ENCODE assay signal across 7 mouse cellular contexts in the genomic region with DNA sequence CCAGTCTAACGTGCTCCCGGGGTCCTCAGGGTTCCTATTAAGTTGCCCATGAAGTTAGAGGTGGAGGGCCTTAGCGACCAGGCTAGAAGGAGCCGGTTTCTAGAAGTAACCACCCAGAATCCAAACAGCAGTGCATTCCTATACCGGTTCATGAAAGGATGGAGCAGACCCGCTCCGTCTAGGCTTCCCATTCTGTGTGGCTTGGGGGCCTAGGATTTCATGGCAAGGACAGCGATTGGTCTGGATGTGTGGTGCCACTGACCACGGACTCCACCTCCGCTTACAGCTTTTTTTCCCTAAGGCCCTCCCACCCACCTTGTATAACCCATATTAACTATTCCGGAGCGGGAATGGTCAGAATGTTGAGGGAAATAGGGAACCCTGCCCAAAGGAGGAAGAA. TPM values are rescaled to one million over a fixed set of nuclear protein-coding genes. Genes with fewer than 3 reads are reported as not detected.
DNase-seq lines count a peak whose midpoint lies in the region; ATAC-seq lines count a peak whose summit lies in the region.

No protein-coding gene starts in this region.

- H3K9me3 ChIP-seq in hindbrain, embryonic 10.5 days, result no peaks in the 10 kb centered on the region
- no peaks in the 10 kb centered on the region for H3K9me3 ChIP-seq in liver, embryonic 13.5 days (replicated peaks)
- no peaks in the 10 kb centered on the region for H3K9me3 ChIP-seq in neural tube, embryonic 13.5 days

- WGBS in hindbrain, embryonic 10.5 days, result 19% methylated on average over 12 of the region's 12 CpGs
- 46% methylated on average over 12 of the region's 12 CpGs for WGBS in liver, embryonic 13.5 days (ENCODE audit: insufficient replicate concordance)
- WGBS in neural tube, embryonic 13.5 days, result 7% methylated on average over 12 of the region's 12 CpGs

- H3K27me3 ChIP-seq in hindbrain, embryonic 10.5 days (ENCODE audit: insufficient read depth, poor library complexity, severe bottlenecking), result no peaks in the 10 kb centered on the region
- H3K27me3 ChIP-seq in liver, embryonic 13.5 days, result no peaks in the 10 kb centered on the region
- H3K27me3 ChIP-seq in neural tube, embryonic 13.5 days, result no peaks in the 10 kb centered on the region

- H3K4me3 ChIP-seq in hindbrain, embryonic 10.5 days, result peak overlapping the region; percentile 96
- H3K4me3 ChIP-seq in liver, embryonic 13.5 days (replicated peaks), result peak overlapping the region; percentile 87
- H3K4me3 ChIP-seq in neural tube, embryonic 13.5 days, result peak overlapping the region; percentile 82

- peak overlapping the region; percentile 92 for H3K4me2 ChIP-seq in liver, embryonic 13.5 days
- H3K4me2 ChIP-seq in neural tube, embryonic 13.5 days, result peak overlapping the region; percentile 94

- peaks cover 37% of the 10 kb centered on the region for H3K4me1 ChIP-seq in hindbrain, embryonic 10.5 days (replicated peaks)
- peaks cover 48% of the 10 kb centered on the region for H3K4me1 ChIP-seq in liver, embryonic 13.5 days (replicated peaks)
- H3K4me1 ChIP-seq in neural tube, embryonic 13.5 days (replicated peaks), result peaks cover 60% of the 10 kb centered on the region

- DNase-seq in right cerebral cortex, postnatal 10 days (ENCODE audit: low spot score in 2 of 2), result peak; percentile 78 to 85
- no peak for DNase-seq in right cerebral cortex, postnatal 36 days (ENCODE audit: low spot score in 2 of 2)
- DNase-seq in brain, embryonic 18.5 days (ENCODE audit: low read depth, low spot score), result peak; percentile 51
- peak; percentile 40 for DNase-seq in hindbrain, embryonic 10.5 days (ENCODE audit: low spot score)
- no peak for DNase-seq in liver, embryonic 13.5 days
- DNase-seq in ovary, adult 18-20 months (ENCODE audit: low spot score), result no peak

- ATAC-seq in liver, embryonic 13.5 days (ENCODE audit: low read depth), result 0 out of 2 replicates have a peak, but pooled peaks have one; percentile 4
- ATAC-seq in neural tube, embryonic 13.5 days (ENCODE audit: low read depth), result 0 out of 2 replicates have a peak, but pooled peaks have one; percentile 4

- H3K36me3 ChIP-seq in hindbrain, embryonic 10.5 days, result peaks cover 47% of the 10 kb centered on the region
- peaks cover 47% of the 10 kb centered on the region for H3K36me3 ChIP-seq in liver, embryonic 13.5 days
- H3K36me3 ChIP-seq in neural tube, embryonic 13.5 days, result peaks cover 43% of the 10 kb centered on the region

- peak overlapping the region; percentile 93 for H3K9ac ChIP-seq in liver, embryonic 13.5 days
- H3K9ac ChIP-seq in neural tube, embryonic 13.5 days, result peak overlapping the region; percentile 98

- H3K27ac ChIP-seq in hindbrain, embryonic 10.5 days, result peak overlapping the region; percentile 99
- peak overlapping the region; percentile 91 for H3K27ac ChIP-seq in liver, embryonic 13.5 days
- peak overlapping the region; percentile 97 for H3K27ac ChIP-seq in neural tube, embryonic 13.5 days (replicated peaks)

RNA-seq across cellular contexts. Expression of gene Fads1, which starts 1.4 kb away (rescaled TPM):
- polyA plus RNA-seq in hindbrain, embryonic 10.5 days (2016; fragmentation: Nextera tagmentation; extraction: Ambion mirVana), result 162 and 170 TPM in 2 replicates
- 60.2 and 77.5 TPM in 2 replicates for polyA plus RNA-seq in liver, embryonic 13.5 days (2015; fragmentation: Nextera tagmentation; extraction: Ambion mirVana)
- polyA plus RNA-seq in neural tube, embryonic 13.5 days (2015; fragmentation: Nextera tagmentation; extraction: Ambion mirVana), result 146 and 151 TPM in 2 replicates

RNA-seq across cellular contexts. Expression of gene Tmem258, which starts 19.7 kb away (rescaled TPM):
- polyA plus RNA-seq in hindbrain, embryonic 10.5 days (2016; fragmentation: Nextera tagmentation; extraction: Ambion mirVana), result 387 and 389 TPM in 2 replicates
- polyA plus RNA-seq in liver, embryonic 13.5 days (2015; fragmentation: Nextera tagmentation; extraction: Ambion mirVana), result 332 and 375 TPM in 2 replicates
- polyA plus RNA-seq in neural tube, embryonic 13.5 days (2015; fragmentation: Nextera tagmentation; extraction: Ambion mirVana), result 347 and 404 TPM in 2 replicates

RNA-seq across cellular contexts. Expression of gene Fen1, which starts 19.9 kb away (rescaled TPM):
- polyA plus RNA-seq in hindbrain, embryonic 10.5 days (2016; fragmentation: Nextera tagmentation; extraction: Ambion mirVana), result 135 and 181 TPM in 2 replicates
- 190 and 208 TPM in 2 replicates for polyA plus RNA-seq in liver, embryonic 13.5 days (2015; fragmentation: Nextera tagmentation; extraction: Ambion mirVana)
- polyA plus RNA-seq in neural tube, embryonic 13.5 days (2015; fragmentation: Nextera tagmentation; extraction: Ambion mirVana), result 31.6 and 33.4 TPM in 2 replicates

RNA-seq across cellular contexts. Expression of gene Myrf, which starts 56.5 kb away (rescaled TPM):
- polyA plus RNA-seq in hindbrain, embryonic 10.5 days (2016; fragmentation: Nextera tagmentation; extraction: Ambion mirVana), result 2.1 and 2.7 TPM in 2 replicates
- polyA plus RNA-seq in liver, embryonic 13.5 days (2015; fragmentation: Nextera tagmentation; extraction: Ambion mirVana), result 3.2 and 3.4 TPM in 2 replicates
- 0.67 and 0.69 TPM in 2 replicates for polyA plus RNA-seq in neural tube, embryonic 13.5 days (2015; fragmentation: Nextera tagmentation; extraction: Ambion mirVana)

Comparison
In these comparisons a context has a peak if more than half of its experiments do, and no peak if none do; other contexts are left out.
1. DNase-seq: peak in right cerebral cortex, postnatal 10 days (2 of 2), brain, embryonic 18.5 days (single experiment) and hindbrain, embryonic 10.5 days (single experiment); none in right cerebral cortex, postnatal 36 days (0 of 2), liver, embryonic 13.5 days (single experiment) and ovary, adult 18-20 months (single experiment).
2. Peak in every context shown above with its lines, with median percentiles within 50 percentile points of each other: H3K27ac ChIP-seq and H3K4me3 ChIP-seq.